In the genomic region with DNA sequence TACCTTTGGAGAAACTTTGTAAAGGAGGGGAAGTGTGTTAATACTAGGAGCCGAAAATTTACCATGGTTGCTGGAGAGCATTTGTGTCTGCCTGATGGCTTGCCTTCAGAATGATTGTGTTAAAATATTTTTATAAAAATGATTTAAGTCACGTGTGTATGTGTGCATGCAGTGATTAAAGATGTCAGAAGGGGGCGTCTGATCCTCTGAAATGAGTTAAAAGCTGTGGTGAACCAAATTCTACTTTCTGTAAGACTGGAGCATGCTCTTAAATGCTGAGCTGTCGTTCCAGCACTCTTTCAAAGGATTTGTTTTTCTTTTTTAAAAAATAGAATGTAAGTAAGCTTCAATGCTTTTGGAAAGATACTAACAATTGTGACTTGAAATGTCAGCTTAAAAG, we compare ENCODE assay signal across 8 mouse cellular contexts. TPM values are rescaled to one million over a fixed set of nuclear protein-coding genes. Genes with fewer than 3 reads are reported as not detected.
DNase-seq lines count a peak whose midpoint lies in the region; ATAC-seq and TF ChIP-seq lines count a peak whose summit lies in the region.

No protein-coding gene starts in this region.

- DNase-seq in CD4-positive, CD25-positive, alpha-beta regulatory T cell, adult 2 months (ENCODE audit: low read depth, low spot score), result peak; percentile 36
- DNase-seq in kidney, postnatal 0 days (ENCODE audit: low spot score), result peak; percentile 21
- DNase-seq in kidney, adult 11 months, result no peak
- DNase-seq in A20 (ENCODE audit: low read depth, low spot score), result peak; percentile 35
- DNase-seq in layer of hippocampus, postnatal 10 days (ENCODE audit: low spot score in 2 of 2), result peak; percentile 45 to 58
- no peak for DNase-seq in frontal cortex, postnatal 14 days (ENCODE audit: low spot score in 2 of 2)

- ATAC-seq in CD4-positive, CD25-positive, alpha-beta regulatory T cell, adult 4 months, result no peak
- ATAC-seq in kidney, postnatal 0 days (replicated peaks; ENCODE audit: low FRiP score, low read depth), result no peak
- no peak for ATAC-seq in frontal cortex, adult (ENCODE audit: low TSS enrichment)

- no peak overlapping the region for H3K27ac ChIP-seq in kidney, postnatal 0 days

- H3K27me3 ChIP-seq in kidney, postnatal 0 days (ENCODE audit: insufficient read depth, low read length), result no peaks in the 10 kb centered on the region

- no peak overlapping the region for H3K9ac ChIP-seq in kidney, postnatal 0 days (ENCODE audit: low read depth, low read length)

- H3K4me3 ChIP-seq in kidney, postnatal 0 days (replicated peaks; ENCODE audit: low read depth, low read length), result no peak overlapping the region

- peaks cover 7% of the 10 kb centered on the region for H3K36me3 ChIP-seq in kidney, postnatal 0 days (ENCODE audit: insufficient read depth, low read length)

- H3K4me1 ChIP-seq in kidney, postnatal 0 days (replicated peaks; ENCODE audit: insufficient read depth, low read length), result no peaks in the 10 kb centered on the region

- TF ChIP-seq CTCF in kidney, postnatal 0 days (IDR thresholded peaks at IDR 0.05; ENCODE audit: low read depth), result peak; percentile 53

- 69% methylated on average over 4 of the region's 4 CpGs for WGBS in kidney, postnatal 0 days

- H3K9me3 ChIP-seq in kidney, postnatal 0 days (replicated peaks; ENCODE audit: low read length), result no peaks in the 10 kb centered on the region

- H3K4me2 ChIP-seq in kidney, postnatal 0 days (ENCODE audit: low read length), result no peak overlapping the region

RNA-seq across cellular contexts. Expression of a gene that starts 49.4 kb away (rescaled TPM):
- polyA plus RNA-seq in CD4-positive, CD25-positive, alpha-beta regulatory T cell, adult 4 months (2017; shearing (Covaris generic)), result under 1 TPM; 0.65 to 0.87 TPM
- polyA plus RNA-seq in kidney, postnatal 0 days (2015; fragmentation: Nextera tagmentation; extraction: Ambion mirVana), result 2.6 and 2.7 TPM in 2 replicates
- total RNA-seq in layer of hippocampus, postnatal 10 days (2021), result 10 to 100 TPM; 17.0 to 18.2 TPM

RNA-seq across cellular contexts. Expression of a gene that starts 49.7 kb away (rescaled TPM):
- polyA plus RNA-seq in CD4-positive, CD25-positive, alpha-beta regulatory T cell, adult 4 months (2017; shearing (Covaris generic)), result 1 to 10 TPM; 3.8 to 4.7 TPM
- polyA plus RNA-seq in kidney, postnatal 0 days (2015; fragmentation: Nextera tagmentation; extraction: Ambion mirVana), result 55.2 and 58.2 TPM in 2 replicates
- 100 to 1,000 TPM; 134 to 144 TPM for total RNA-seq in layer of hippocampus, postnatal 10 days (2021)

Comparison
In these comparisons a context has a peak if more than half of its experiments do, and no peak if none do; other contexts are left out.
1. DNase-seq: peak in CD4-positive, CD25-positive, alpha-beta regulatory T cell, adult 2 months (single experiment), kidney, postnatal 0 days (single experiment), A20 (single experiment) and layer of hippocampus, postnatal 10 days (2 of 2); none in kidney, adult 11 months (single experiment) and frontal cortex, postnatal 14 days (0 of 2).